ENCODE assay signal across 13 mouse cellular contexts in the genomic region with DNA sequence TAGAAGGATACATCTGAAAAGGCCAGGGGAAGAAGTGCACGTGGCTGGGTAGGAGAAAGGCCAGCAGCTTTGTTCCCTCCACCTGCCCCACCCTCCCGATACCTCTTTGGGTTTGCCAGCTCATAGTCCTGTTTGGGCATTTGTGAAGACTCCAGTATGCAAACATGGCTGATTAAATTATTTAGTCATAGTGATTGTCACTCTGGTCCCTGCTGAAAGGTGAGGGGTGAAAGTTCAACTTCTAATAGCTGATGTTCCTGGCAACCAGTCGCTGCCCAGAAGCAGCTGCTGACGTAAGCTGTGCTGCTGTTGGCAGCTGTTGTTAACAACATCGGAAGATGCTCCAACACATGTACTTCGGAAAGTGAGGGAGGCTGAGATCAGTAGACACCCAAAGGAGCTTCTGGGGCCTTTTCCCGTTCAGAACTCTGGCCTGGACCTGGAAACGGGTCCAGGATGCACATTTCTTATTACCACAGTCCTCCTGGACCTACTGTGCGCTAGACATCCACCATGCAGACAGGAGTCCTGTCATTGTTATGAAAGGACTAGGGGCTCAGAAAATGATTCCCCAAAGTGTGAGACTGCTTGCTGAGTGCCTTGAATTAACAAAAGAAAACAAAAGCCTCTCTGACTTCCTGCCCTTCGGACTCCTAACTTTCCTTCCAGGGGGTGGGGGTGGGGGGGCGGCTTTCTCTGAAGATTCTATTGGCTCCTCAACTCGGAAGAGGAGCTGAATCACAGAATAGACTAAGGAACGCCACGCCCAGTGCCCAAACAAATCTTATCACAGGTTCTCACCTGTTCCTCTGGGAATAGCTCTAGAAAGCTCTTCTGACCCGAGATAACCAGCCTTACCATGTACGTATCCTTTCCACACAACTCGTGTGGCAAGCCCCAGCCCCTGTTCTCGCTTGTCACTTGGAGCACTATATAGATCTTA. TPM values are rescaled to one million over a fixed set of nuclear protein-coding genes. Genes with fewer than 3 reads are reported as not detected.
DNase-seq lines count a peak whose midpoint lies in the region; ATAC-seq lines count a peak whose summit lies in the region.
"Had no signal": no experiment of that assay in that cellular context is flagged by ENCODE, and none has a peak within 500 bp of the region (broad histone marks: within the 10 kb centered on the region; RNA-seq: fewer than 3 reads in every experiment).

No protein-coding gene starts in this region.

- H3K27ac ChIP-seq in stomach, embryonic 15.5 days = peak overlapping the region; percentile 40; the same call in 1 of the 2 replicates
- H3K27ac ChIP-seq: hindbrain, embryonic 10.5 days; kidney, postnatal 0 days had no signal

- H3K4me3 ChIP-seq in stomach, embryonic 15.5 days (replicated peaks) = no peak overlapping the region
- H3K4me3 ChIP-seq: hindbrain, embryonic 10.5 days had no signal

- no peaks in the 10 kb centered on the region for H3K36me3 ChIP-seq in stomach, embryonic 15.5 days
- H3K36me3 ChIP-seq: hindbrain, embryonic 10.5 days had no signal

- H3K9ac ChIP-seq in stomach, embryonic 15.5 days = no peak overlapping the region

- intact Hi-C loops in left cerebral cortex, postnatal 4 days (cut with DNase I) = no loop called here

- H3K4me2 ChIP-seq in stomach, embryonic 15.5 days = no peak overlapping the region

- no peaks in the 10 kb centered on the region for H3K9me3 ChIP-seq in stomach, embryonic 15.5 days
- H3K9me3 ChIP-seq: hindbrain, embryonic 10.5 days had no signal

- ATAC-seq in stomach, embryonic 15.5 days (ENCODE audit: insufficient read depth, low FRiP score, low read depth) = peak; percentile 50; the same call in 1 of the 2 replicates

- peak; percentile 19 for DNase-seq in kidney, postnatal 14 days
- no peak for DNase-seq in kidney, adult 11 months
- peak; percentile 78 for DNase-seq in MEL-GATA-1-ER (ENCODE audit: extremely low read depth, low read depth)
- DNase-seq in large intestine, adult 2 months (ENCODE audit: low read depth, low spot score) = peak; percentile 25
- no peak for DNase-seq in left cerebral cortex, postnatal 4 days
- no peak for DNase-seq in cerebellum, adult 8-10 months
- DNase-seq: cerebellum, adult 11 months; embryo, embryonic 11 days; gastrocnemius, postnatal 25 days; thymus, postnatal 4 days had no signal

- 27% methylated on average over 18 of the region's 18 CpGs for WGBS in large intestine, adult 2 months
- WGBS in stomach, embryonic 15.5 days = 58% methylated on average over 18 of the region's 18 CpGs

- H3K27me3 ChIP-seq in stomach, embryonic 15.5 days (replicated peaks) = no peaks in the 10 kb centered on the region

- 0 out of 2 replicates have a peak, but pooled peaks cover 6% of the 10 kb centered on the region for H3K4me1 ChIP-seq in stomach, embryonic 15.5 days

RNA-seq across cellular contexts. Expression of a gene that starts 9.1 kb away (rescaled TPM):
- polyA plus RNA-seq in large intestine, adult 2 months (2012; rRNA removed) = 3.7 and 7.0 TPM in 2 replicates
- 3.7 and 4.2 TPM in 2 replicates for polyA plus RNA-seq in stomach, embryonic 15.5 days (2015; fragmentation: Nextera tagmentation; extraction: Ambion mirVana)
- total RNA-seq in left cerebral cortex, postnatal 4 days (2021) = 1 to 10 TPM; 5.0 to 5.8 TPM

RNA-seq across cellular contexts. Expression of a gene that starts 9.4 kb away (rescaled TPM):
- 2.7 and 5.1 TPM in 2 replicates for polyA plus RNA-seq in large intestine, adult 2 months (2012; rRNA removed)
- polyA plus RNA-seq in stomach, embryonic 15.5 days (2015; fragmentation: Nextera tagmentation; extraction: Ambion mirVana) = 1.8 and 2.2 TPM in 2 replicates
- total RNA-seq in left cerebral cortex, postnatal 4 days (2021) = 10 to 100 TPM; 12.9 to 13.8 TPM

RNA-seq across cellular contexts. Expression of a gene that starts 30.2 kb away (rescaled TPM):
- 20.4 and 21.6 TPM in 2 replicates for polyA plus RNA-seq in large intestine, adult 2 months (2012; rRNA removed)
- polyA plus RNA-seq in stomach, embryonic 15.5 days (2015; fragmentation: Nextera tagmentation; extraction: Ambion mirVana) = 46.2 and 46.9 TPM in 2 replicates
- 10 to 100 TPM in 1 of 2 experiments, 1 to 10 TPM in 1; 9.4 to 12.4 TPM for total RNA-seq in left cerebral cortex, postnatal 4 days (2021)

RNA-seq across cellular contexts. Expression of a gene that starts 58.6 kb away (rescaled TPM):
- polyA plus RNA-seq in large intestine, adult 2 months (2012; rRNA removed) = 114 and 126 TPM in 2 replicates
- 338 and 367 TPM in 2 replicates for polyA plus RNA-seq in stomach, embryonic 15.5 days (2015; fragmentation: Nextera tagmentation; extraction: Ambion mirVana)
- 100 to 1,000 TPM; 249 to 255 TPM for total RNA-seq in left cerebral cortex, postnatal 4 days (2021)

Comparison
In these comparisons a context has a peak if more than half of its experiments do, and no peak if none do; other contexts are left out.
1. DNase-seq: peak in kidney, postnatal 14 days (single experiment), MEL-GATA-1-ER (single experiment) and large intestine, adult 2 months (single experiment); none in kidney, adult 11 months (single experiment), left cerebral cortex, postnatal 4 days (single experiment) and cerebellum, adult 8-10 months (single experiment).